Mouse (Mus musculus): ENCODE measurements at regions not wholly inside any gene's neighbourhood (a gene's known extent, or its start where the extent isn't known, plus 50 kb on each side); places are given as distances from the start of the nearest gene placed in this dataset.

- no peak for DNase-seq (ENCODE audit: extremely low read depth, low read depth, low spot score)
Measured at GRCm38 (mm10) chr2:133221762-133222556, 276.3 kb upstream of the Fermt1 start.

DNA sequence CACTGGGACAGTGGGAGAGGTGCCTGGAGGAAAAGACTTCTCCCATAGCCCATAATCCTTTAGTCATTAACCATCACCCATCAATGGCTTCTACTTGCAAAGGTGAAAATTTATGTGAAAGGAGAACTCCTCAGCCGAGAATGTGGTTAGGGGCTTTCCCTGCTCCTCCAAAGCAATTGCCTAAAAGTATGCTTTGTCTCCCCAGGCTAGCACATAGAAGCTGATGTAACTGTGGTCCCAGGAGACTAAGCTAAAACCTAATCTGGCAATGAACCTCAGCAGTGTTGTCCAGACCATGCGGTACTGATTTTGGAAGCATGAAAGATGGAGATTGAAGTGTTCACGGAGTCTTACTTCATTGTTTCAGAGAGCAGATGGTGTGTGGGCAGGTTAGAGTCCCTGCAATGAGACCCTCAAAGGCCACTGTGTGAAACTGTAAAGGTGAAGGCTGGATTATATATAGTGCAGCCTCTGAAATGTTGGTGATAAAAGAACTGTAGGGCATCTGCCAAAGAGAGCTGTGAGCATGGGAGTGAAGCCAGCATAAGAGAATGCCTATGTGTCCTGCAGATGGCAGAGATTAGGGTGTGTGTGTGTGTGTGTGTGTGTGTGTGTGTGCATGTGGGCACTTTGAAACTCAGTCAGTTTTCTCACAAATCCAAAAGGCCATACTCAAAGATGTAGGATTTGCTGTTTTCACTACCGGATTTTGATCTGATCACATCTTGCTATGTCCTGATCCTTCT lies 289.6 kb upstream of the Fermt1 start:
- DNase-seq (ENCODE audit: extremely low read depth, low read depth, low spot score) = no peak

GRCm38 (mm10) chr2:133252131-133252530 lies 299.8 kb upstream of the Bmp2 start:
- no peak for DNase-seq (ENCODE audit: extremely low read depth, low read depth, low spot score)

DNA sequence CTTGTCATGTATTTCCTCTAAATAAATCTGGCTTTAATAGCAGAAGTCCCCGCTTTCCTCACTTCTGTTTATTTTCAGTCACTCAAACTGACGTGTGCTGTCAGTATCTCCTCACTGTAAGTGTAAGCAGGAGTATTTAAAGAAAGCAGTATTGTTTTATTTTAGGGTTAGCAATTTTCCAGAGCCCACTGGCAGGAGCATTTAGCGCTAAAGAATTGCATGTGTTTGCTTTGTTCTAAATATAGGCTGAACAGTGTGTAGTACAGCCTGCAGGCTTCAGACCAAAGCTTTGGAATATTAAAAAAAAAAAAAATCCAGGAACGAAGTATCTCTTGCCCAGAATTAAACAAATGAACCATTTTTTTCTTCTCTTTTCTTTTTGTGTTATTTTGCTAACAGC lies 277.5 kb upstream of the Bmp2 start:
- no peak for DNase-seq (ENCODE audit: extremely low read depth, low read depth, low spot score)

- DNase-seq (ENCODE audit: extremely low read depth, low read depth, low spot score) = no peak
Measured at GRCm38 (mm10) chr2:133278546-133278945, 273.4 kb upstream of the Bmp2 start.

- DNase-seq (ENCODE audit: extremely low read depth, low read depth, low spot score) = no peak
Measured at GRCm38 (mm10) chr2:133279275-133279674, 272.7 kb upstream of the Bmp2 start.

GRCm38 (mm10) chr2:133282692-133283091 lies 269.3 kb upstream of the Bmp2 start:
- DNase-seq (ENCODE audit: extremely low read depth, low read depth, low spot score) = no peak

- DNase-seq (ENCODE audit: extremely low read depth, low read depth, low spot score) = no peak
Measured at GRCm38 (mm10) chr2:133283709-133284108, 268.2 kb upstream of the Bmp2 start.

DNA sequence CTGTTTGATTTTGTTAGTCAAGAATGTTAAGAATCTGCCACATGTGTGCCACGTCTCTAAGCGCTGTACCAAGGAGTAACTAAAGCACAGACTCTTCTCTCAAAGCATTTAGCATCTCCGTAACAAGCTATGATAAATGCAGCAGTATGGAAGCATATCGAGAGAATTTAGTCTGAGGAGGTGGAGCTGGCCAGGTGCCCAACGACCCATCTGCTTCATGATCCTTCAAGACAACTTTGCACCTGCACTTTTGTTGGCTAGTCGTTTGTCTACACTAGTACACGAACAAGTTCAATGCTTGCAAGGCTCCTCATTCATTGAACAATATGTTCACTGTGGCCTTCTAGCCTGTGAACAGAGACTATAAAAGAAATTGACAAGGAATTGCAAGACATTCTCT lies 257.8 kb upstream of the Bmp2 start:
- no peak for DNase-seq (ENCODE audit: extremely low read depth, low read depth, low spot score)

- DNase-seq (ENCODE audit: extremely low read depth, low read depth, low spot score) = peak; percentile 49
Measured at GRCm38 (mm10) chr2:133305936-133306335, 246.0 kb upstream of the Bmp2 start.

DNA sequence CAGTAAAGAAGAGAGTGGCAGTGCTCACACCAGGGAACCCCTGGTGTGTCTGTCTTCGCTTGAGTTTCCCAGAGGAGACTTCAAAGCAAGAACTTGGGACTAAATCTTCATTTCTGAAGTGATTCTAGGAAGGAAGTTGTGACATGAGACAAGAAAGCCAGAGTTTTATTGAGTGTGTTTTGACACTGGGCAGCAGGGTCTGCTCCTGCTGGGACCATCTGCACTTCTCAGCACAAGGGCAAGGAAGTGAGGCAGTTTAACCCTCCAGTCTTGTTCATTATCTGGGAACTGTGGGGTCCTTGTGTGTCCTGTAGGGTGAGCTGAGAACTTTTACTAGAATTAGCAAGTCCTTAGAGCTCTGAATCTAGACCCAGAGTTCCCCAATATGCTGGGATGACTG lies 241.0 kb upstream of the Bmp2 start:
- no peak for DNase-seq (ENCODE audit: extremely low read depth, low read depth, low spot score)

DNA sequence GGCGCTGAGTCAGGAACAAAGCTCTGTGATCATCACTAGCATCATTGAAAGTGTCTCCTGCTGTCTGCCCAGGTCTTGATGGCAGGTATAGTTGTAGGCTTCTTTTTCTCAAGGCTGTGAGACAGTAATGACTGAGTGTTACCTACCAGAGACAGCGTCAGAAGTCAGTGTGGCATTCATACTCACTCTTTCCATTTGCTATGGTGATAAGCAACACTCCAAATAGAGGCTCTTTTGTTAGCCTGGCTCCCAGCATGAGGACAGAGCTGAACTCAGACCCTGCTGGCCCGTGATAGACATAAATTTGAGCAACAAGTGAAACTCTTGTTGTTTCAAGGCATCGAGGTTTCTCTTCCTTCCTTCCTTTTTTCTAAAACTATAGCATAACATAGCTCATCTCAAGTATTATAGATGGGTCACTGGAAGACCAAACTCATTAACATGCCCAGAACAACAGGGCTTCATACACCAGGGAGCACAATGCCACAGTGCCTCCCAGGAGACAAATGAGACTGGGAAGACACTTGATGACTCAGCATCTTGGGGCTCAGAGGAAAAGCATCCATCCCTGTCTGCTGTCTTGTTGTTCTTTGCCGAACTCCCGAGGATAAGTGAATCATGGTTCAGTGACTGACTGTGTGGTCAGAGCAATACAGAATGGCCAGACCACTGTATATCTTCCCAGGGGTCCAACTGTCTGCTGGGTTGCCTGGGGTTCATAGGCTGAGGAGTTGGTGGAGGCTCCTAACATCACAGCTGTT lies 225.5 kb upstream of the Bmp2 start:
- no peak for DNase-seq (ENCODE audit: extremely low read depth, low read depth, low spot score)

DNA sequence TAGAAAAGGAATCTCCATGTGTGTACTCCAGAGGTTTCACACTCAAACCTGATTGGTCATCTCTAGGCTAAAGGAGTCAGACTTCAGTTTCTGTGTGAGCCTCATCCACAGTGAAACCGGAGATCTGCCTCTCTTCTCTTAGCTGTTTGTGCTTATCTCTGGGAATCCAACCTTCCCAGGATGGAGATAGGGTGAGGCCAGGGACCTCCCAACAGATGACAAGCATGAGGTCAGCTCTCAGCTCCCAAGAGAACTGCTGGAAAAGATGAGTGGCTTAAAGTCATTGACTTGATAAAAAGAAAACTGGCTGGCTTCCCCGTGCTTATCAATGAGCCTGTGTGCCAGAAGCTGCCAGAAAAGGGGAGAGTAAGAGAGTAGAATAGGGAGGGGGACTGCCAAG lies 224.3 kb upstream of the Bmp2 start:
- no peak for DNase-seq (ENCODE audit: extremely low read depth, low read depth, low spot score)

DNA sequence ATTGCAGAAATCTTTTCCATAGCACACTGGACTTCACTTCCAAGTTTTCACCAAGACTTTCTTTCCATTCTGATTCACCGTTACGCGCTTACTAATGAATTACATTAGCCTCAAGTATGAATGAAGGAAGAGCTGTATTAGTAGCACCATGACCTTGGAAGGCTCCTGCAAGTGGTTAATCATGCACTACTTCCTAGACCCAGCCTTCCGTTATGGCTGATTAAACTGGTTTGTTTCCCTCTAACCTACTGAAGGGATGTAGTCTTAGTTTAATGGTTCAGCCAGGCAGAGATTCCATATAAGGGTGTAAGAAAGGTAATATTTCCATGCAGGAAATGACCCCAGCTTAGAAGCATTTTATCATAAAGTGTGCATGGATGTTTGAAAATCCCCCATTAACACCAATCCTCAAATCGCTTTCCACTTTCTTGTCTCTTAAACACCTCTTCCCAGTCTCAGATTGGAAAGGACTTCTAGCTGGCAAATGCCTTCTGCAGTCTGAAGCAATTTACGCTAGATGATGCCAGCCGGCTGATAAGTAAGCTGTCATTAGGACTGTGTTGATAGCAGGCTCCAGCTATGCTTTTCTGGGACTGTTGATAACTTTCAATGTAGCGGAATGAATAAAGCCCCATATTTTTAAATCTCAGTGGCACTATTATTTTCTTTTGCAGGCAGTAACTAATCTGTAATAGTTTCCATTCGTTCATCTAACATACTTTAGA lies 215.6 kb upstream of the Bmp2 start:
- DNase-seq (ENCODE audit: extremely low read depth, low read depth, low spot score) = no peak

DNA sequence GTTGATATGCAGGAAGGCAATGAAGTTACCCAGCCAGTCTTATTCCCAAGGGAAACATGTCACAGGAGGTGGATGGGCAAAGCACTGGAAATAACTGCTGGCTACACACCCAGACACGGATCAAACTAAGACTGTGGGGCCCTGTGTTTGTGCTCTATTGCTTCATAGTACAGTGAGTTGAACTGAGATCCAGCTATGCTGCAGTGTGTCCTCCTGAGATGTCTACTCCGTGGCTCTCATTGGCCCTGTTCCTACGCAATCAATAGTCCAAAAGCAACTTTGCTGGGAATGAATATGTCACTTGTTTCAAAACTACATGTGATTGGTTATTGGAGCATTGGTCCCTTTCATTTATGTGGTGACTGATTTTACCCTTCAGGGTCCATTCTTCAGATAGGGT lies 213.8 kb upstream of the Bmp2 start:
- DNase-seq (ENCODE audit: extremely low read depth, low read depth, low spot score) = no peak

GRCm38 (mm10) chr2:133341352-133341751 lies 210.6 kb upstream of the Bmp2 start:
- no peak for DNase-seq (ENCODE audit: extremely low read depth, low read depth, low spot score)

GRCm38 (mm10) chr2:133345964-133346788 lies 205.8 kb upstream of the Bmp2 start:
- DNase-seq (ENCODE audit: extremely low read depth, low read depth, low spot score) = no peak

GRCm38 (mm10) chr2:133346789-133347424 lies 205.1 kb upstream of the Bmp2 start:
- no peak for DNase-seq (ENCODE audit: extremely low read depth, low read depth, low spot score)

DNA sequence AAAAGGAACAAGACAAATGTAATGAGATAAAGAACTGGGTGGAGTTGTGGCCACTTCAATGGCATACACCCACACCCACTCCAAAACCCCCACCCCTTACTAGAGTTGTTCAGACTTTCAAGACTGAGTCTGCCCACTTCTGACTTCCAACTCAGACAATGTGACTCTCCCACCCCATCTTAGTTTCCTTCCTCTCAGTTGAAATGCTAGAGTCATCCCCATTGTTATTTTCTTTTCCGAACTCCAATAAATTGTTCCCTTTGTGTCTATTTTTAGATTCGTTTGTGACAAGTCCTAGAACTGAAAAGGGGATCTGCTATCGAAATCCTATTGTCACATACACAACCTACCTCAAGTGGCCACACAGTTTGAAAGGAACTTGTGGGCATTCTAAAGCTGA lies 200.7 kb upstream of the Bmp2 start:
- DNase-seq (ENCODE audit: extremely low read depth, low read depth, low spot score) = no peak

DNA sequence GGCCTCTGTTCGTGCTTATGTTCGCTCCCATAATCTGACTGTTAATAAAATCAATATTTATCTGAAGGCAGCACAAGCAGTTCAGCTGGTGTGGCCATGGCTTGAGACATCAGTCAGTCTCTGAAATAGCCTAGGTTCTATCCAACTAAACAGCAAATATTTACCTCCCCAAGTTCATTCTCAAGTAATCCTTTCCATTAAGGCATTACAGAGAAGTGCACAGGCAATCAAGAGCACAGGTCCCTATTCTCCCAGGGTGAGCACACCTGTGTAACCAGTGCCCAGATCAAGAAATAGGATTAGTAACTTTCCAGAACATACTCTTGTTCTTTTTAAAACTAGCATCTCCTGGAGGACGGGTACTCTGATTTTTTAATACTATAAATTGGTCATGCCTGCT lies 199.2 kb upstream of the Bmp2 start:
- no peak for DNase-seq (ENCODE audit: extremely low read depth, low read depth, low spot score)

Data from fat pad, adult 2 months (tissue).